Comparison of ENCODE assay signal across 8 mouse cellular contexts in the genomic region with DNA sequence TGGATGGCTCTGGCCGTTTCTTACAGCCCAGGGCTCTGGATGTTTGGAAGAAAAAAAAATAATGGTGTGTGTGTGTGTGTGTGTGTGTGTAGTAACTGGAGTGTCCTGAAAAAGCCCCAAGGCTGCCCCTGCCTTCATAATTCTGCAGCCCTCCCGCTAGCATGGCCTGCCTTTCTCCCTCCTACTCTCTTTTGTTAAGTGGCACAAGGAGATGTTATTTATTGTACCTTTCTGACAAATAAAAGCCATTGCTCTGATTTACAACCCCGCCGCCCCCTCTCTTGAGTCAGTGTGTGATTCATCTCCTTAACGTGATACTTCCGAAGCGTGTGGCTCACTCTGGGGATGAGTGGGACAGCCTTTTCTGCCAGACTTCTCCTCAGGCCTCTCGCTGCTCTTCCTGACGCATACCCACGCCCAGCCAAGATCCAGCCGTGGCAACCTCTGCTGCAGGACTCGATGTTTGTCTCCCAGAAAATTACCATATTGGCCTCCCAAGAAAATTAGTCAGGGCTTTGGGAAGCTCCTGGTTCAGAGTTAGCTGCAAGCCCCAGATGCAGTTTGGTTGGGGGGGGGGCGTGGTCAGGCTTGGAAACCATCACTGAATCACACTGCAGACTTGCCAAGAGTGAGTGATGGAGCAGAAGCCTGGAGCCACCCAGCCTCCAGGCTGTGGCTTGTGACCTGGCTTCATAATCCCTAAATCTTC.
DNase-seq lines count a peak whose midpoint lies in the region; TF ChIP-seq lines count a peak whose summit lies in the region.
"Had no signal": no experiment of that assay in that cellular context is flagged by ENCODE, and none has a peak within 500 bp of the region (broad histone marks: within the 10 kb centered on the region; RNA-seq: fewer than 3 reads in every experiment).

No protein-coding gene starts in this region.

- peak overlapping the region; percentile 64 for H3K27ac ChIP-seq in layer of hippocampus, adult 2 months
- H3K27ac ChIP-seq: limb, embryonic 12.5 days had no signal

- DNase-seq in layer of hippocampus, adult 2 months (ENCODE audit: low spot score in 2 of 2) = peak in 1 of 2 experiments; percentile 53
- no peak for DNase-seq in layer of hippocampus, postnatal 10 days (ENCODE audit: low spot score in 2 of 2)
- peak; percentile 57 for DNase-seq in embryo, embryonic 11 days
- peak; percentile 13 to 41 for DNase-seq in kidney, postnatal 4 days
- peak; percentile 65 for DNase-seq in right cerebral cortex, postnatal 25 days
- DNase-seq in thymus, postnatal 36 days = no peak
- no peak for DNase-seq in heart, postnatal 10 days

- TF ChIP-seq CTCF in layer of hippocampus, adult 2 months (conservative IDR thresholded peaks at IDR 0.05) = no peak

- intact Hi-C loops in heart, postnatal 10 days (cut with DNase I) = no loop called here

- no peak overlapping the region for H3K4me3 ChIP-seq in layer of hippocampus, adult 2 months
- H3K4me3 ChIP-seq: limb, embryonic 12.5 days had no signal

Comparison
In these comparisons a context has a peak if more than half of its experiments do, and no peak if none do; other contexts are left out.
1. DNase-seq: peak in embryo, embryonic 11 days (single experiment), kidney, postnatal 4 days (2 of 2) and right cerebral cortex, postnatal 25 days (single experiment); none in layer of hippocampus, postnatal 10 days (0 of 2), thymus, postnatal 36 days (0 of 2) and heart, postnatal 10 days (0 of 2).